Mouse (Mus musculus) MEL (cell line): ENCODE results near the gene Dennd4c. TPM values are rescaled to one million over a fixed set of nuclear protein-coding genes. Genes with fewer than 3 reads are reported as not detected.
A peak's percentile ranks its signal among the peaks of the same experiment; 100 is the strongest.

Experiments used
- DNase-seq: peaks from one replicate; pipeline ENCODE4 v3.0.0; 2011; ENCODE audit warnings: low read depth, low spot score
- H3K27ac ChIP-seq: 2 replicates; pipeline ENCODE4 v1.5.1; 2012; ENCODE audit warnings: low read depth, mild to moderate bottlenecking, control low read depth, low read length, moderate library complexity; ENCODE audit not compliant: control insufficient read depth
- H3K27me3 ChIP-seq, 2 experiments: fragments of 150-350 bp in 1 of 2; sonication (generic) in 1 of 2; 2 replicates each; pipeline ENCODE4 v1.6.1; 2012; ENCODE audit warnings: low read length in 2 of 2, mild to moderate bottlenecking in 2 of 2, improper control_type of control experiment in 1 of 2, moderate library complexity in 1 of 2; ENCODE audit not compliant: insufficient read depth in 2 of 2, control insufficient read depth in 1 of 2
- H3K36me3 ChIP-seq, 2 experiments: 2 replicates each; pipeline ENCODE4 v1.6.1; 2012 to 2014; ENCODE audit warnings: low read length in 2 of 2, improper control_type of control experiment in 1 of 2, inconsistent platforms in 1 of 2, mild to moderate bottlenecking in 1 of 2; ENCODE audit not compliant: insufficient read depth in 2 of 2, control insufficient read depth in 1 of 2
- H3K4me1 ChIP-seq, 2 experiments: fragments of 150-350 bp in 1 of 2; sonication (generic) in 1 of 2; 2 replicates each; pipeline ENCODE4 v1.6.1; 2012; ENCODE audit warnings: low read length in 2 of 2, improper control_type of control experiment in 1 of 2, mild to moderate bottlenecking in 1 of 2; ENCODE audit not compliant: insufficient read depth in 2 of 2, control insufficient read depth in 1 of 2
- H3K4me3 ChIP-seq, 2 experiments: fragments of 150-350 bp in 1 of 2; sonication (generic) in 1 of 2; 2 replicates each; pipeline ENCODE4 v1.5.1; 2012; ENCODE audit warnings: low read depth in 2 of 2, low read length in 2 of 2, mild to moderate bottlenecking in 2 of 2, moderate library complexity in 2 of 2, control low read depth in 1 of 2, improper control_type of control experiment in 1 of 2; ENCODE audit not compliant: control insufficient read depth in 1 of 2, insufficient read depth in 1 of 2
- H3K79me2 ChIP-seq: 2 replicates; pipeline ENCODE4 v1.6.1; 2012; ENCODE audit warnings: mild to moderate bottlenecking, low read length, moderate library complexity; ENCODE audit not compliant: control insufficient read depth, poor library complexity, insufficient read depth
- H3K9ac ChIP-seq: 2 replicates; pipeline ENCODE4 v1.6.1; 2012; ENCODE audit warnings: low read depth, mild to moderate bottlenecking, control low read depth, low read length, moderate library complexity; ENCODE audit not compliant: control insufficient read depth, poor library complexity, severe bottlenecking
- H3K9me3 ChIP-seq: fragments of 150-350 bp; sonication (generic); replicated peaks from 2 replicates; pipeline ENCODE4 v1.6.1; 2012; ENCODE audit warnings: mild to moderate bottlenecking, low read length, improper control_type of control experiment, moderate library complexity; ENCODE audit not compliant: insufficient read depth
- BHLHE40 ChIP-seq: IDR thresholded peaks from 2 replicates; pipeline ENCODE4 v1.6.1; 2012; ENCODE audit warnings: low read depth, mild to moderate bottlenecking, inconsistent platforms, low read length, improper control_type of control experiment, borderline replicate concordance
- CTCF ChIP-seq, 3 experiments: IDR thresholded peaks in 2 of 3; conservative IDR thresholded peaks in 1 of 3; 2 replicates each; pipeline ENCODE4 v1.5.1; 2011 to 2012; ENCODE audit warnings: low read length in 3 of 3, low read depth in 2 of 3, mild to moderate bottlenecking in 2 of 3, improper control_type of control experiment in 1 of 3, inconsistent platforms in 1 of 3, mixed read lengths in 1 of 3, moderate library complexity in 1 of 3; ENCODE audit not compliant: control insufficient read depth in 1 of 3, insufficient read depth in 1 of 3, poor library complexity in 1 of 3, severe bottlenecking in 1 of 3
- ETS1 ChIP-seq: IDR thresholded peaks from 2 replicates; pipeline ENCODE4 v1.6.1; 2012; ENCODE audit warnings: low read depth, mild to moderate bottlenecking, inconsistent platforms, low read length, improper control_type of control experiment, moderate library complexity
- JUND ChIP-seq: IDR thresholded peaks from 2 replicates; pipeline ENCODE4 v1.6.1; 2011; ENCODE audit warnings: low read depth, mild to moderate bottlenecking, improper control_type of control experiment, low read length
- MAFK ChIP-seq: IDR thresholded peaks from 2 replicates; pipeline ENCODE4 v1.6.1; 2011; ENCODE audit warnings: low read depth, mild to moderate bottlenecking, low read length, improper control_type of control experiment, borderline replicate concordance
- MAX ChIP-seq: IDR thresholded peaks from 2 replicates; pipeline ENCODE4 v1.6.1; 2011; ENCODE audit warnings: low read length, improper control_type of control experiment
- MAZ ChIP-seq: IDR thresholded peaks from 2 replicates; pipeline ENCODE4 v1.6.1; 2012; ENCODE audit warnings: low read depth, mild to moderate bottlenecking, inconsistent platforms, low read length, improper control_type of control experiment
- MEF2A ChIP-seq: IDR thresholded peaks from 2 replicates; pipeline ENCODE4 v1.6.1; 2014; ENCODE audit warnings: low read depth, mild to moderate bottlenecking, inconsistent platforms, low read length, improper control_type of control experiment; ENCODE audit not compliant: poor library complexity, insufficient replicate concordance, severe bottlenecking; ENCODE audit errors: extremely low read depth
- MYB ChIP-seq: IDR thresholded peaks from 2 replicates; pipeline ENCODE4 v1.6.1; 2011; ENCODE audit warnings: mild to moderate bottlenecking, low read depth, low read length, improper control_type of control experiment
- MYC ChIP-seq: IDR thresholded peaks from 2 replicates; pipeline ENCODE4 v1.6.1; 2011; ENCODE audit warnings: low read depth, mild to moderate bottlenecking, low read length, improper control_type of control experiment, moderate library complexity
- NELFE ChIP-seq: IDR thresholded peaks from 2 replicates; pipeline ENCODE4 v1.6.1; 2011; ENCODE audit warnings: low read depth, low read length, improper control_type of control experiment
- POLR2A ChIP-seq, 2 experiments: IDR thresholded peaks; 2 replicates each; pipeline ENCODE4 v1.6.1; 2011 to 2012; ENCODE audit warnings: low read length in 2 of 2, mild to moderate bottlenecking in 2 of 2, control low read depth in 1 of 2, improper control_type of control experiment in 1 of 2, low read depth in 1 of 2, moderate library complexity in 1 of 2; ENCODE audit not compliant: control insufficient read depth in 1 of 2, insufficient read depth in 1 of 2, poor library complexity in 1 of 2
- POLR2AphosphoS5 ChIP-seq: IDR thresholded peaks from 2 replicates; pipeline ENCODE4 v1.6.1; 2012; ENCODE audit warnings: low read depth, borderline replicate concordance, mild to moderate bottlenecking, inconsistent platforms, low read length, moderate library complexity, mixed read lengths
- RAD21 ChIP-seq: IDR thresholded peaks from 2 replicates; pipeline ENCODE4 v1.6.1; 2011; ENCODE audit warnings: mild to moderate bottlenecking, low read depth, low read length, improper control_type of control experiment
- RCOR1 ChIP-seq: IDR thresholded peaks from 2 replicates; pipeline ENCODE4 v1.6.1; 2012; ENCODE audit warnings: low read depth, mild to moderate bottlenecking, inconsistent platforms, low read length, improper control_type of control experiment
- SIN3A ChIP-seq: IDR thresholded peaks from 2 replicates; pipeline ENCODE4 v1.6.1; 2012; ENCODE audit warnings: low read length, improper control_type of control experiment, inconsistent platforms
- UBTF ChIP-seq: IDR thresholded peaks from 2 replicates; pipeline ENCODE4 v1.6.1; 2012; ENCODE audit warnings: low read depth, mild to moderate bottlenecking, inconsistent platforms, low read length, improper control_type of control experiment, moderate library complexity, borderline replicate concordance; ENCODE audit not compliant: insufficient read depth
- USF1 ChIP-seq: IDR thresholded peaks from 2 replicates; pipeline ENCODE4 v1.6.1; 2014; ENCODE audit warnings: low read depth, mild to moderate bottlenecking, inconsistent platforms, low read length, improper control_type of control experiment, moderate library complexity
- ZMIZ1 ChIP-seq: IDR thresholded peaks from 2 replicates; pipeline ENCODE4 v1.6.1; 2012; ENCODE audit warnings: low read depth, mild to moderate bottlenecking, inconsistent platforms, low read length, improper control_type of control experiment, moderate library complexity
- polyA plus RNA-seq, 2 experiments: library from polyadenylated mRNA; stranded (reverse) in 1 of 2; unstranded in 1 of 2; fragments of >175 nt in 1 of 2; fragments of >200 nt in 1 of 2; gene quantifications; 2 replicates each; pipeline versions ENCODE4 v1.2.1 to v1.2.4; 2012; ENCODE audit warnings: low replicate concordance in 2 of 2, low read depth in 1 of 2; ENCODE audit not compliant: insufficient read length in 2 of 2, insufficient read depth in 1 of 2, missing spikeins in 1 of 2
- total RNA-seq: library from RNA; depleted of rRNA; stranded (reverse); fragments of 300-350 nt; gene quantifications from 2 replicates; pipeline ENCODE4 v1.2.3, GENCODE M21; 2012

Gene Dennd4c
- total and polyA plus RNA-seq, 3 experiments: 11.3 to 24.6 (median 15.5) TPM

GRCm38 (mm10) chr4:86712751-86713195 is 35.6 kb upstream of the Dennd4c start (continued):
- TF ChIP-seq POLR2AphosphoS5: no peak

- peak; percentile 38 for DNase-seq
- Histone ChIP-seq H3K9ac (peak overlapping the region; percentile 21), H3K9me3 (no peaks in the 10 kb centered on the region), H3K4me3 (no peak overlapping the region), H3K27me3 (no peaks in the 10 kb centered on the region), H3K79me2 (no peaks in the 10 kb centered on the region), H3K36me3 (peaks cover 0 to 9% of the 10 kb centered on the region in 2 experiments; a peak in 2 of 4 replicates), H3K4me1 (peaks cover 2 to 8% of the 10 kb centered on the region in 2 experiments; a peak in 2 of 4 replicates), H3K27ac (peak overlapping the region; percentile 21)
- TF ChIP-seq UBTF (no peak), CTCF (IDR thresholded peaks at IDR 0.05 in 2 of 3, conservative IDR thresholded peaks at IDR 0.05 in 1 of 3; ENCODE audit: control insufficient read depth in 1 of 3, insufficient read depth in 1 of 3, low read depth in 2 of 3, low read length in 3 of 3, poor library complexity in 1 of 3, severe bottlenecking in 1 of 3) (no peak), MAZ (no peak), POLR2A (IDR thresholded peaks at IDR 0.05; ENCODE audit: control insufficient read depth in 1 of 2, insufficient read depth in 1 of 2, low read depth in 1 of 2, low read length in 2 of 2, poor library complexity in 1 of 2) (no peak), MYB (no peak), USF1 (no peak), MYC (no peak), MAFK (no peak), NELFE (no peak), ETS1 (no peak), SIN3A (no peak), JUND (no peak), MEF2A (no peak), BHLHE40 (no peak), RAD21 (no peak), RCOR1 (no peak)
Measured at GRCm38 (mm10) chr4:86713518-86713917, 34.8 kb upstream of the Dennd4c start.

GRCm38 (mm10) chr4:86715341-86715740 is 33.0 kb upstream of the Dennd4c start:
- Histone ChIP-seq H3K4me1 (peaks cover 3 to 8% of the 10 kb centered on the region in 2 experiments; a peak in 3 of 4 replicates), H3K36me3 (peaks cover 0 to 14% of the 10 kb centered on the region in 2 experiments; a peak in 2 of 4 replicates), H3K79me2 (no peaks in the 10 kb centered on the region), H3K9ac (no peak overlapping the region), H3K4me3 (no peak overlapping the region), H3K27ac (no peak overlapping the region), H3K9me3 (no peaks in the 10 kb centered on the region), H3K27me3 (no peaks in the 10 kb centered on the region)
- TF ChIP-seq MYB: no peak
- no peak for TF ChIP-seq POLR2A (IDR thresholded peaks at IDR 0.05; ENCODE audit: control insufficient read depth in 1 of 2, insufficient read depth in 1 of 2, low read depth in 1 of 2, low read length in 2 of 2, poor library complexity in 1 of 2)
- TF ChIP-seq NELFE: no peak
- TF ChIP-seq MAX: no peak
- TF ChIP-seq ZMIZ1: no peak
- DNase-seq: no peak
